Mouse (Mus musculus): ENCODE results near the gene Xpr1. TPM values are rescaled to one million over a fixed set of nuclear protein-coding genes. Genes with fewer than 3 reads are reported as not detected.

Gene Xpr1
- 3.2 and 3.4 TPM in 2 replicates for polyA plus RNA-seq (2015; fragmentation: Nextera tagmentation; extraction: Ambion mirVana)

- peak within 1 kb of the TSS; percentile 88 for H3K27ac ChIP-seq (ENCODE audit: low read length)
- peak within 1 kb of the TSS; percentile 95 for H3K9ac ChIP-seq (ENCODE audit: low read depth, low read length)
- peak within 1 kb of the TSS; percentile 68 for H3K4me2 ChIP-seq (ENCODE audit: low read depth, low read length)
- peaks cover 8% of the 10 kb centered on the region for H3K4me1 ChIP-seq (ENCODE audit: control insufficient read depth, low read depth, low read length)
- H3K27me3 ChIP-seq (ENCODE audit: control insufficient read depth, insufficient read depth, low read depth, low read length) = no peaks in the 10 kb centered on the region
- H3K9me3 ChIP-seq (replicated peaks; ENCODE audit: control insufficient read depth, low read length) = no peaks in the 10 kb centered on the region
- H3K36me3 ChIP-seq (ENCODE audit: control insufficient read depth, insufficient read depth) = no peaks in the 10 kb centered on the region
- peak within 1 kb of the TSS; percentile 95 for H3K4me3 ChIP-seq (ENCODE audit: low read depth, low read length)
- WGBS (ENCODE audit: insufficient replicate concordance) = 0% methylated on average over 64 of the region's 82 CpGs
- peak; percentile 94 for ATAC-seq (ENCODE audit: low read depth)
Observed at GRCm38 (mm10) chr1:155416701-155417677, at the start of gene Xpr1. Xpr1 (minus strand) TSS chr1:155417415.

GRCm38 (mm10) chr1:155463442-155463841 lies 46.2 kb upstream of the Xpr1 start:
- no peak overlapping the region for H3K4me2 ChIP-seq (ENCODE audit: low read depth, low read length)
- no peak for ATAC-seq (ENCODE audit: low read depth)
- WGBS (ENCODE audit: insufficient replicate concordance) = 67% methylated on average over 10 of the region's 10 CpGs
- H3K4me3 ChIP-seq (ENCODE audit: low read depth, low read length) = no peak overlapping the region
- H3K36me3 ChIP-seq (ENCODE audit: control insufficient read depth, insufficient read depth) = no peaks in the 10 kb centered on the region
- no peak overlapping the region for H3K27ac ChIP-seq (ENCODE audit: low read length)
- no peak overlapping the region for H3K9ac ChIP-seq (ENCODE audit: low read depth, low read length)
- no peaks in the 10 kb centered on the region for H3K27me3 ChIP-seq (ENCODE audit: control insufficient read depth, insufficient read depth, low read depth, low read length)
- no peaks in the 10 kb centered on the region for H3K4me1 ChIP-seq (ENCODE audit: control insufficient read depth, low read depth, low read length)
- H3K9me3 ChIP-seq (replicated peaks; ENCODE audit: control insufficient read depth, low read length) = no peaks in the 10 kb centered on the region

GRCm38 (mm10) chr1:155462582-155462981 lies 45.4 kb upstream of the Xpr1 start:
- ATAC-seq (ENCODE audit: low read depth) = no peak
- Histone ChIP-seq H3K4me1 (ENCODE audit: control insufficient read depth, low read depth, low read length) (no peaks in the 10 kb centered on the region), H3K36me3 (ENCODE audit: control insufficient read depth, insufficient read depth) (no peaks in the 10 kb centered on the region), H3K9me3 (replicated peaks; ENCODE audit: control insufficient read depth, low read length) (no peaks in the 10 kb centered on the region), H3K9ac (ENCODE audit: low read depth, low read length) (no peak overlapping the region), H3K27me3 (ENCODE audit: control insufficient read depth, insufficient read depth, low read depth, low read length) (no peaks in the 10 kb centered on the region), H3K4me2 (ENCODE audit: low read depth, low read length) (no peak overlapping the region), H3K27ac (ENCODE audit: low read length) (no peak overlapping the region), H3K4me3 (ENCODE audit: low read depth, low read length) (no peak overlapping the region)
- 59% methylated on average over 5 of the region's 5 CpGs for WGBS (ENCODE audit: insufficient replicate concordance)

GRCm38 (mm10) chr1:155457532-155457931 lies 40.3 kb upstream of the Xpr1 start:
- Histone ChIP-seq H3K9ac (ENCODE audit: low read depth, low read length) (no peak overlapping the region), H3K4me1 (ENCODE audit: control insufficient read depth, low read depth, low read length) (no peaks in the 10 kb centered on the region), H3K4me2 (ENCODE audit: low read depth, low read length) (no peak overlapping the region), H3K9me3 (replicated peaks; ENCODE audit: control insufficient read depth, low read length) (no peaks in the 10 kb centered on the region), H3K4me3 (ENCODE audit: low read depth, low read length) (no peak overlapping the region), H3K36me3 (ENCODE audit: control insufficient read depth, insufficient read depth) (no peaks in the 10 kb centered on the region), H3K27ac (ENCODE audit: low read length) (no peak overlapping the region), H3K27me3 (ENCODE audit: control insufficient read depth, insufficient read depth, low read depth, low read length) (no peaks in the 10 kb centered on the region)
- 56% methylated on average over 7 of the region's 7 CpGs for WGBS (ENCODE audit: insufficient replicate concordance)
- no peak for ATAC-seq (ENCODE audit: low read depth)

- 73% methylated on average over 8 of the region's 8 CpGs for WGBS (ENCODE audit: insufficient replicate concordance)
- no peaks in the 10 kb centered on the region for H3K27me3 ChIP-seq (ENCODE audit: control insufficient read depth, insufficient read depth, low read depth, low read length)
- H3K9me3 ChIP-seq (replicated peaks; ENCODE audit: control insufficient read depth, low read length) = no peaks in the 10 kb centered on the region
- no peaks in the 10 kb centered on the region for H3K36me3 ChIP-seq (ENCODE audit: control insufficient read depth, insufficient read depth)
- H3K4me1 ChIP-seq (ENCODE audit: control insufficient read depth, low read depth, low read length) = no peaks in the 10 kb centered on the region
- no peak overlapping the region for H3K9ac ChIP-seq (ENCODE audit: low read depth, low read length)
- no peak for ATAC-seq (ENCODE audit: low read depth)
- H3K27ac ChIP-seq (ENCODE audit: low read length) = no peak overlapping the region
- no peak overlapping the region for H3K4me2 ChIP-seq (ENCODE audit: low read depth, low read length)
- H3K4me3 ChIP-seq (ENCODE audit: low read depth, low read length) = no peak overlapping the region
Observed at GRCm38 (mm10) chr1:155453180-155453579, 36.0 kb upstream of the Xpr1 start.

- Histone ChIP-seq H3K36me3 (ENCODE audit: control insufficient read depth, insufficient read depth) (no peaks in the 10 kb centered on the region), H3K9ac (ENCODE audit: low read depth, low read length) (no peak overlapping the region), H3K27me3 (ENCODE audit: control insufficient read depth, insufficient read depth, low read depth, low read length) (no peaks in the 10 kb centered on the region), H3K4me2 (ENCODE audit: low read depth, low read length) (no peak overlapping the region), H3K9me3 (replicated peaks; ENCODE audit: control insufficient read depth, low read length) (no peaks in the 10 kb centered on the region), H3K27ac (ENCODE audit: low read length) (no peak overlapping the region), H3K4me1 (ENCODE audit: control insufficient read depth, low read depth, low read length) (no peaks in the 10 kb centered on the region), H3K4me3 (ENCODE audit: low read depth, low read length) (no peak overlapping the region)
- 72% methylated on average over 2 of the region's 2 CpGs for WGBS (ENCODE audit: insufficient replicate concordance)
- no peak for ATAC-seq (ENCODE audit: low read depth)
Observed at GRCm38 (mm10) chr1:155448932-155449331, 31.7 kb upstream of the Xpr1 start.

GRCm38 (mm10) chr1:155447277-155447676 lies 30.1 kb upstream of the Xpr1 start:
- H3K9me3 ChIP-seq (replicated peaks; ENCODE audit: control insufficient read depth, low read length) = no peaks in the 10 kb centered on the region
- no peaks in the 10 kb centered on the region for H3K4me1 ChIP-seq (ENCODE audit: control insufficient read depth, low read depth, low read length)
- ATAC-seq (ENCODE audit: low read depth) = no peak
- no peaks in the 10 kb centered on the region for H3K36me3 ChIP-seq (ENCODE audit: control insufficient read depth, insufficient read depth)
- no peak overlapping the region for H3K27ac ChIP-seq (ENCODE audit: low read length)
- H3K27me3 ChIP-seq (ENCODE audit: control insufficient read depth, insufficient read depth, low read depth, low read length) = no peaks in the 10 kb centered on the region
- WGBS (ENCODE audit: insufficient replicate concordance) = 57% methylated on average over 6 of the region's 6 CpGs
- no peak overlapping the region for H3K4me3 ChIP-seq (ENCODE audit: low read depth, low read length)
- no peak overlapping the region for H3K4me2 ChIP-seq (ENCODE audit: low read depth, low read length)
- H3K9ac ChIP-seq (ENCODE audit: low read depth, low read length) = no peak overlapping the region

GRCm38 (mm10) chr1:155443115-155443514 lies 25.9 kb upstream of the Xpr1 start:
- no peaks in the 10 kb centered on the region for H3K4me1 ChIP-seq (ENCODE audit: control insufficient read depth, low read depth, low read length)
- H3K36me3 ChIP-seq (ENCODE audit: control insufficient read depth, insufficient read depth) = no peaks in the 10 kb centered on the region
- 71% methylated on average over 4 of the region's 4 CpGs for WGBS (ENCODE audit: insufficient replicate concordance)
- no peaks in the 10 kb centered on the region for H3K9me3 ChIP-seq (replicated peaks; ENCODE audit: control insufficient read depth, low read length)
- H3K9ac ChIP-seq (ENCODE audit: low read depth, low read length) = no peak overlapping the region
- no peak overlapping the region for H3K27ac ChIP-seq (ENCODE audit: low read length)
- no peak overlapping the region for H3K4me3 ChIP-seq (ENCODE audit: low read depth, low read length)
- ATAC-seq (ENCODE audit: low read depth) = no peak
- no peak overlapping the region for H3K4me2 ChIP-seq (ENCODE audit: low read depth, low read length)
- no peaks in the 10 kb centered on the region for H3K27me3 ChIP-seq (ENCODE audit: control insufficient read depth, insufficient read depth, low read depth, low read length)

GRCm38 (mm10) chr1:155442521-155443001 lies 25.3 kb upstream of the Xpr1 start:
- no peak for ATAC-seq (ENCODE audit: low read depth)
- Histone ChIP-seq H3K9me3 (replicated peaks; ENCODE audit: control insufficient read depth, low read length) (no peaks in the 10 kb centered on the region), H3K4me2 (ENCODE audit: low read depth, low read length) (no peak overlapping the region), H3K9ac (ENCODE audit: low read depth, low read length) (no peak overlapping the region), H3K36me3 (ENCODE audit: control insufficient read depth, insufficient read depth) (no peaks in the 10 kb centered on the region), H3K27ac (ENCODE audit: low read length) (no peak overlapping the region), H3K27me3 (ENCODE audit: control insufficient read depth, insufficient read depth, low read depth, low read length) (no peaks in the 10 kb centered on the region), H3K4me3 (ENCODE audit: low read depth, low read length) (no peak overlapping the region), H3K4me1 (ENCODE audit: control insufficient read depth, low read depth, low read length) (no peaks in the 10 kb centered on the region)
- WGBS (ENCODE audit: insufficient replicate concordance) = 65% methylated on average over 13 of the region's 13 CpGs
